Mouse (Mus musculus): ENCODE measurements around the gene Brd9. TPM values are rescaled to one million over a fixed set of nuclear protein-coding genes. Genes with fewer than 3 reads are reported as not detected.

Gene Brd9
- 7.0 and 9.0 TPM in 2 replicates for polyA plus RNA-seq (2012; rRNA removed)

GRCm38 (mm10) chr13:73937321-73938176 lies at the start of gene Brd9, which contains the start of gene Trip13:
TSS of gene Brd9 (plus strand) at chr13:73937811.
TSS of gene Trip13 (minus strand) at chr13:73937784.

GRCm38 (mm10) chr13:73963551-73963950 lies 25.9 kb downstream of the Brd9 start, which contains the start of gene Zdhhc11:
TSS of gene Zdhhc11 (plus strand) at chr13:73963851.

GRCm38 (mm10) chr13:74008948-74009718 lies 71.5 kb downstream of the Brd9 start, which contains the start of gene Tppp:
TSS of gene Tppp (plus strand) at chr13:74009407.

Other genes starting within 250 kb of the Brd9 start
- 6.0 and 6.3 TPM in 2 replicates for gene Slc6a19, start 232.9 kb upstream of the Brd9 start, polyA plus RNA-seq (2012; rRNA removed)
- 51.1 and 53.5 TPM in 2 replicates for gene Slc12a7, start 204.7 kb upstream of the Brd9 start, polyA plus RNA-seq (2012; rRNA removed)
- 5.7 and 6.8 TPM in 2 replicates for gene Nkd2, start 90.2 kb upstream of the Brd9 start, polyA plus RNA-seq (2012; rRNA removed)
- gene Trip13, start within 50 bp of the Brd9 start, polyA plus RNA-seq (2012; rRNA removed), result 0.10 and 0.17 TPM in 2 replicates
- gene Zdhhc11, start 26.0 kb downstream of the Brd9 start, polyA plus RNA-seq (2012; rRNA removed), result not detected in 2 replicates
- 2.4 and 3.3 TPM in 2 replicates for gene Tppp, start 71.6 kb downstream of the Brd9 start, polyA plus RNA-seq (2012; rRNA removed)
- 0.46 and 0.81 TPM in 2 replicates for gene Cep72, start 124.5 kb downstream of the Brd9 start, polyA plus RNA-seq (2012; rRNA removed)
- gene Slc9a3, start 183.6 kb downstream of the Brd9 start, polyA plus RNA-seq (2012; rRNA removed), result 7.8 and 9.1 TPM in 2 replicates